Mouse (Mus musculus): ENCODE data around the gene Slc12a9.

DNA sequence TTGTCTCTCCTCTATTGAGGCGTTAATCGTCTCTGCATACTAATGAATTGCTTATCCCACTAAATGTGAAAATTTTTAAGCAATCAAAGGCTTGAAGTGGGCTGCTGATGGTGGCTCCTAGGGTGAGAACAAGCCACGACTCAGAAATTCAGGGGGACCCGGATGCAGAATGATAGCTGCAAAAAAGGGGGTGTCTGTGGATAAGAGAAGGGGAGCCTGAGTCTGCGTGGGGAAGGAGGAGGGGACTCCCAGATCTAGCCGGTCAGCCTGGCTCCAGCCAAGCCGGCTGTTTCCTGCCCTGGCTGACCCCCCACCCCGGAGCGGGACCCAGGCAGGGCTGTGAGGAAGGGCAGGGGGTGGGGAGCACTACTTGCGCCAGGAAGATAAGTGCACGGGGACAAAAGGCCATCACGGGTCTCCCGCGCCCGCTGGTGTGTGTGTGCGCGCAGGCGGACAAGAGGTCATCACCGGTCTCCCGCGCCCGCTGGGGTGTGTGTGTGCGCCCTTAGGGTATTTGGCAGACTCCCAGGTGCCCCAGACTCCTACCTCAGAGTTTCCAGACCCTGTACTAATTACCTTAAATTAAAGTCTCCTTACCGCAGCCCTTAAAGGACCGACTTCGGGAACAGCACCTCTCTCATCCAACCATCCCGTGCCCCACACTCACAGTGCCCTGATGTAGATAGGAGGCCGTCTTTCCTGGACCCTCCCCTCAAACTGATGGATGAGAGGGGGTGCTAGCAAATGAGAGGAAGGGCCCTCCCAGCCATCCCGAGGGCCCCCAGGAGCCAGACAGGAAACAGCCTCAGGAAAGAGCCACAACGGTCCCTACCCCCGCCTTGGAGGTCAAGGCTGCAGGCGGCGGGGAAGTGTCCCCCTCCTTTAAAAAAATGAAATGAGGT, 15.3 kb upstream of the Slc12a9 start:
- TF ChIP-seq CTCF (IDR thresholded peaks at IDR 0.05; ENCODE audit: low read depth, low read length) (no peak), POLR2AphosphoS5 (IDR thresholded peaks at IDR 0.05; ENCODE audit: insufficient replicate concordance, low read depth, low read length) (no peak)

Data from G1E (cell line).